Mouse (Mus musculus) heart, adult 2 months (tissue): Measurements from ENCODE around the gene Kcna7.

Source experiments
- CTCF ChIP-seq: fragments of 200-600 bp; IDR thresholded peaks from 2 replicates; pipeline ENCODE4 v1.8.1; 2022; ENCODE audit warnings: antibody characterized with exemption, mild to moderate bottlenecking, moderate library complexity
- EP300 ChIP-seq: fragments of 200-500 bp; IDR thresholded peaks from 2 replicates; pipeline ENCODE4 v1.6.1; 2011; ENCODE audit warnings: low read depth, low read length, control low read depth; ENCODE audit not compliant: insufficient read depth

DNA sequence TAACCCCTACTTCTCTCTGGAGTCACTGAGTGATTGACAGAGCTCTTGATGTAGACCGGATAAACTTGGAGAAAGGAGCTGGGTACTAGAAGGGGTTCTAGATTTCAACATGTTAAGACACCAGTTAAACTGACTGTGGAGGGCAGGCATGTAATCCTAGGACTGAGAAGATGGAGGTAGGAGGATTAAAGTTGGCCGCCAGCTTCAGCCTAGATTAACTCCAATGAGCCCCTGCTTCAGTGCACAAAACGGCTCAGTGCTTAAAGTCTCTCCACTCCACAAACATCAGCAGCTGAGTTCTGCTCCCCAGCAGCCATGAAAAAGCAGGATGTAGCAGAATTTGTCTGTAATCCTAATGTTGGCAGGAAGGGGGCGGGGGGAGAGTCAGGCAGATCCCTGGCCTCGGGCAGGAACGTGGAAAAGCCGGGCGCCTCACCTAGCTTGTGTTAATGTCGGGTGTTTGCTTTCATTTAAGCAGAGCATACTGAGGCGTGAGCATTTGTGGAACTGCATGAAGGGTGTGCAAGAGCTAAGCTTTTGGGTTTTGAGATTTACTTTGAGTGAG is 3.9 kb upstream of the Kcna7 start:
- no peak for TF ChIP-seq CTCF
- no peak for TF ChIP-seq EP300
